Mouse (Mus musculus) liver, embryonic 14 days (tissue): ENCODE data around the gene Olfr153. TPM values are rescaled to one million over a fixed set of nuclear protein-coding genes. Genes with fewer than 3 reads are reported as not detected.

Experiments
- polyA plus RNA-seq: library from polyadenylated mRNA; depleted of rRNA; stranded (reverse); fragments of >200 nt; gene quantifications from 2 replicates; pipeline ENCODE4 v1.2.3, GENCODE M21; 2012; rRNA removed

Olfr153 gene
- not detected in 2 replicates for polyA plus RNA-seq

DNA sequence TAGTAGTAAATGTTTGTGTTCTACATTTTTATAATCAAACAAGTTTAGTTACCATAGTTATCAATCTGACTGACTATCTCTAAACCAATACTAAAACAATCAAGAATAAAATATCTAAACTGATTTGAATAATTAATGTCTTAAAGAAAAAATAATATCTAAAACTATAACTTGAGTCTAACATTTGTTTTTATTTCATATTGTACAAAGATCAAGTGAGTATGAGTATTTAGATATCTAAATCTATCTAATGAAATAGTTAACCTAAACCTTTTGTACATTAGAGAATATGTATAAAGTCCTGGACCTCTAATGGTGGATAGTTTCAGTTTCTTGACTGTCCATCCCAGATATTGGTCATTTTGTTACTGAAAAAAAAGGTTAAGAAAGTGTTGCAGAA is at the start of gene Olfr153:
TSS of gene Olfr153 (plus strand) at position 301 of the 400 bp plus-strand sequence.

DNA sequence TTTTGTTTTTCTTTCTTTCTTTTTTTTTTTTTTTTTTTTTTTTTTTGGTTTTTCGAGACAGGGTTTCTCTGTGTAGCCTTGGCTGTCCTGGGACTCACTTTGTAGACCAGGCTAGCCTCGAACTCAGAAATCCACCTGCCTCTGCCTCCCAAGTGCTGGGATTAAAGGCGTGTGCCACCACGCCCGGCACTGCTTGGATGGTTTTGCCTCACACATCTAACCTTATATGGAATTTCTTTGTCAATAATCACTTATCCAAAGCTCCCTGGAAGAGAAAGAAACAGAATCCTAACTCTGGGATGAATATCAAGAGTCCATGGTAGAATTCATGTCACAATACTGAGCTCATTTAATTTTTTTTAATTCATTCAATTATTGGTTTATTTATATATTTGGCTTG is 34.6 kb upstream of the Olfr153 start, which contains the start of gene Pramel7:
TSS of gene Pramel7 (minus strand) at position 101 of the 400 bp plus-strand sequence.

DNA sequence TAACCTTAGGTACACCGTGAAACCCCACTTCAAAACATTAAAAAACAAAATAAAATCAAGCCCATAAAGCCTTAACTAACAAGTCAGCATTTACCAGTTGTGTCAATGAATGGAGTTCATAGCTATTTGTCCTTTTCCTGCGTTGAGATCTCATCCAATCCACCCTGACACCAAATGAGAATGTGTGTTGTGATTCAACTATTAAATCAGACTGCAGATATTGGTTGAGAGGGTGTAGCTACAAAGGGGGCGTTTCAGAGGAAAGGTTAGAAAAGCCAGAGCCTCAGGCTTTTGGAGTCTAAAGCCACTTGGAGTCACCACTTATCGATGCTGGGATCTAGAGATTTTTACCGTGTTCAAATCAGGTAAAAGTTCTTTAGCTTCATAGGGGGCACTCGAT is 25.3 kb upstream of the Olfr153 start, which contains the start of gene Pramel6:
TSS of gene Pramel6 (plus strand) at position 301 of the 400 bp plus-strand sequence.

DNA sequence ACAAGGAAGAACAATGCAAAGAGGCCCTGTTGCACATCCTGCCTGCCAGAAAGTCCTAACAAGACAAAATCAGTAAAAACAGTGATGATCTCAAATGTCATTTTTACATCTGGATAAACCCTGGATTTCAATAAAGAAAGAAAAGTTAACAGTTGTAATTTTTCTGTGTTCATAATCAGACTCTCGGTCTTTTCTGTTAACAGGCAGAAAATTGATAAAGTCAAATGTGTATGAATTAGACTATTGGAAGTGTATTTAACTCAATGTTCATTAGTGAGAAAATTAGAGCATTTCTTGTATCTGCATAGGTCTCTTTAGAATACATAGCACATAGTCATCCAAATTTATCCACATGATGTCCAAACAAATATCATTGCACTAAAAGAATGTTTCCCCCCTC is 13.8 kb downstream of the Olfr153 start, which contains the start of gene Olfr1128:
TSS of gene Olfr1128 (minus strand) at position 101 of the 400 bp plus-strand sequence.

DNA sequence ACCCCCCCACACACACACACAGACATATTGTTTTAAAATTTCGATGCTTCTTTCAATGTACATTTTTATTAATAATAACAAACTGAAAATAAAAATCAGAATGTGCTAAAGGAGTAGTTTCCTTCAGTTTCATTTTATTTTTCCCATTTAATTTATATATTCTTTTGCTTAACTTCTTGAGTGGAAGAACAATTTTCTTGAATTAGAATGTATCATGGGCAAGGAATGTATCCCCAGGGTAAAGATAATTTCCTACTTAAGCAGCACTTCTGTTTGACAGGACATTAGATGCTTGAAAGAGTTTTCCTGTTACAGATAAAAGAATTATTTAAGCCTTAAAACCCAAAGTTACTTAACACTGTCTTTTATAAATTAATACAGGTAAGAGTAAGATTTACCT is 42.0 kb downstream of the Olfr153 start, which contains the start of gene Olfr1129:
TSS of gene Olfr1129 (plus strand) at position 301 of the 400 bp plus-strand sequence.

Other genes starting within 250 kb of the Olfr153 start
- not detected in 2 replicates for gene Olfr1118, start 224.2 kb upstream of the Olfr153 start, polyA plus RNA-seq
- gene Olfr1120, start 177.0 kb upstream of the Olfr153 start, polyA plus RNA-seq: not detected in 2 replicates
- gene Olfr1121, start 161.9 kb upstream of the Olfr153 start, polyA plus RNA-seq: not detected in 2 replicates
- not detected in 2 replicates for gene Olfr1122, start 145.9 kb upstream of the Olfr153 start, polyA plus RNA-seq
- gene Olfr1123, start 115.2 kb upstream of the Olfr153 start, polyA plus RNA-seq: not detected in 2 replicates
- gene Olfr1124, start 101.5 kb upstream of the Olfr153 start, polyA plus RNA-seq: not detected in 2 replicates
- gene Olfr1126, start 77.8 kb upstream of the Olfr153 start, polyA plus RNA-seq: not detected in 2 replicates
- gene Pramel7, start 34.7 kb upstream of the Olfr153 start, polyA plus RNA-seq: not detected in 2 replicates
- not detected in 2 replicates for gene Pramel6, start 25.2 kb upstream of the Olfr153 start, polyA plus RNA-seq
- gene Olfr1128, start 13.7 kb downstream of the Olfr153 start, polyA plus RNA-seq: not detected in 2 replicates
- not detected in 2 replicates for gene Olfr1129, start 42.1 kb downstream of the Olfr153 start, polyA plus RNA-seq
- gene Olfr1130, start 74.4 kb downstream of the Olfr153 start, polyA plus RNA-seq: not detected in 2 replicates
- gene Olfr1131, start 95.3 kb downstream of the Olfr153 start, polyA plus RNA-seq: not detected in 2 replicates
- not detected in 2 replicates for gene Olfr1132, start 105.7 kb downstream of the Olfr153 start, polyA plus RNA-seq
- not detected in 2 replicates for gene Olfr1133, start 115.6 kb downstream of the Olfr153 start, polyA plus RNA-seq
- gene Olfr1134, start 126.7 kb downstream of the Olfr153 start, polyA plus RNA-seq: not detected in 2 replicates
- not detected in 2 replicates for gene Olfr1135, start 141.9 kb downstream of the Olfr153 start, polyA plus RNA-seq
- gene Olfr1136, start 162.2 kb downstream of the Olfr153 start, polyA plus RNA-seq: not detected in 2 replicates
- gene Olfr1137, start 181.4 kb downstream of the Olfr153 start, polyA plus RNA-seq: not detected in 2 replicates
- not detected in 2 replicates for gene Olfr1138, start 208.2 kb downstream of the Olfr153 start, polyA plus RNA-seq
- not detected in 2 replicates for gene Olfr1140, start 212.0 kb downstream of the Olfr153 start, polyA plus RNA-seq
- not detected in 2 replicates for gene Olfr1141, start 222.2 kb downstream of the Olfr153 start, polyA plus RNA-seq
- gene Olfr152, start 247.7 kb downstream of the Olfr153 start, polyA plus RNA-seq: not detected in 2 replicates